Mouse (Mus musculus): ENCODE measurements around the gene Aff2. TPM values are rescaled to one million over a fixed set of nuclear protein-coding genes. Genes with fewer than 3 reads are reported as not detected.

The Aff2 gene
- polyA plus RNA-seq (2017; shearing (Covaris generic)): not detected

DNA sequence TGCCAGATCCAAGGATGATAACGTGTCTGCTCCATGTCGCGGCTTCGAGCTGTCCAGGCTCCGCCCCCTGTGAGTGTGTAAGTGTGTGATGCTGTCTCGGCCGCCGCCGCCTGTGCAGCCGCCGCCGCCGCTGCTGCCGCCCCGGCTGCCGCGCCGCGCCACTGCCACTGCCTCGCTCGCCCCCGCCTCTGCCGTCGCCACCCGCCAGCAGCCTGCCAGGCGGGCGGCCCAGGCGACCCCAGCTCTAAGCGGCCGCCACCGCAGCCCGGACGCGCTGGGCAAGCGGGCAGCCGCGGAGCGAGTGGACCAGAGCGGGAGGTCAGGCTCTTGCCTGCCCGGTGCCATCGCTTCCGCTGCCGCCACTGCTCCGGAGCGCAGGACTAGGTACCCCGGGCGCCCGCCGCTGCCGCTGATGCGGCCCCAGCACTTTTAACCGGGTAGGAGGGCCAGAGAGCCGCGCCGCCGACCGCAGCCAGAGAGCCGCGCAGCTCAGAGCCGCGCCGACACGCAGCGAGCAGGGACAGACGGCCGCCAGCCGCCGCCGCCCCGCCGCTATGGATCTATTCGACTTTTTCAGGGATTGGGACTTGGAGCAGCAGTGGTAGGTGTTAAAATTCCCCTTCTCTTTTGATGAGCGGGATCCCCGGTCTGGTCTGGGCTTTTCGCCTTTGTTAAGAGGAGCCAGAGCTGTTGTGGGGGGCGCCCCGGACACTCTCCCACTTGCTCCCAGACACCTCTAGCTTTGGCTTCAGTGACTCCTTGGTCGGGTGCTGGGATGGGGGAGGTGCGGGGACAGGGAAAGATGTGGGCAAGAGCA, at the start of gene Aff2:
TSS of gene Aff2 (plus strand) at position 57 of the 817 bp plus-strand sequence.

